Mouse (Mus musculus) megakaryocyte, embryonic 14.5 days (primary cell): ENCODE data around the gene Zcchc24.

ENCODE experiments used
- FLI1 ChIP-seq: IDR thresholded peaks from 2 replicates; pipeline ENCODE4 v1.6.1; 2012; ENCODE audit warnings: low read length, inconsistent platforms, mixed read lengths
- GATA1 ChIP-seq: IDR thresholded peaks from 3 replicates; pipeline ENCODE4 v1.6.1; 2012; ENCODE audit warnings: mixed read lengths, low read length, inconsistent platforms, borderline replicate concordance

- TF ChIP-seq FLI1 = no peak
- TF ChIP-seq GATA1 = no peak
Observed at GRCm38 (mm10) chr14:25693271-25693887, 75.5 kb downstream of the Zcchc24 start.
